Mouse (Mus musculus): ENCODE data around the gene Dennd2c. TPM values are rescaled to one million over a fixed set of nuclear protein-coding genes. Genes with fewer than 3 reads are reported as not detected.

The Dennd2c gene
- polyA plus RNA-seq, 1 experiment from 2014 or later: 6.5 TPM

- no peak for ATAC-seq (ENCODE audit: insufficient read depth, low FRiP score, low read depth)
- H3K9me3 ChIP-seq: no peaks in the 10 kb centered on the region
- no peak overlapping the region for H3K9ac ChIP-seq
- H3K4me1 ChIP-seq: no peaks in the 10 kb centered on the region
- no peaks in the 10 kb centered on the region for H3K36me3 ChIP-seq
- no peak overlapping the region for H3K4me2 ChIP-seq
- H3K4me3 ChIP-seq (replicated peaks): no peak overlapping the region
- no peak overlapping the region for H3K27ac ChIP-seq
- WGBS: 81% methylated on average over 17 of the region's 17 CpGs
- H3K27me3 ChIP-seq (replicated peaks): no peaks in the 10 kb centered on the region
Measured at GRCm38 (mm10) chr3:103081861-103082453, 20.4 kb upstream of the Dennd2c start.

- no peaks in the 10 kb centered on the region for H3K9me3 ChIP-seq
- 82% methylated on average over 5 of the region's 5 CpGs for WGBS
- ATAC-seq (ENCODE audit: insufficient read depth, low FRiP score, low read depth): no peak
- H3K27ac ChIP-seq: no peak overlapping the region
- H3K36me3 ChIP-seq: no peaks in the 10 kb centered on the region
- no peaks in the 10 kb centered on the region for H3K4me1 ChIP-seq
- H3K27me3 ChIP-seq (replicated peaks): no peaks in the 10 kb centered on the region
- H3K4me2 ChIP-seq: no peak overlapping the region
- H3K9ac ChIP-seq: no peak overlapping the region
- no peak overlapping the region for H3K4me3 ChIP-seq (replicated peaks)
Measured at GRCm38 (mm10) chr3:103082761-103083160, 19.6 kb upstream of the Dennd2c start.

- WGBS: 64% methylated on average over 3 of the region's 3 CpGs
- Histone ChIP-seq H3K9ac (no peak overlapping the region), H3K4me3 (replicated peaks) (no peak overlapping the region), H3K36me3 (no peaks in the 10 kb centered on the region), H3K9me3 (no peaks in the 10 kb centered on the region), H3K4me2 (no peak overlapping the region), H3K4me1 (no peaks in the 10 kb centered on the region), H3K27ac (no peak overlapping the region), H3K27me3 (replicated peaks) (no peaks in the 10 kb centered on the region)
- no peak for ATAC-seq (ENCODE audit: insufficient read depth, low FRiP score, low read depth)
Measured at GRCm38 (mm10) chr3:103085986-103086385, 16.4 kb upstream of the Dennd2c start.

- H3K4me3 ChIP-seq (replicated peaks): no peak overlapping the region
- H3K36me3 ChIP-seq: no peaks in the 10 kb centered on the region
- H3K27ac ChIP-seq: no peak overlapping the region
- H3K27me3 ChIP-seq (replicated peaks): no peaks in the 10 kb centered on the region
- ATAC-seq (ENCODE audit: insufficient read depth, low FRiP score, low read depth): no peak
- no peak overlapping the region for H3K9ac ChIP-seq
- no peak overlapping the region for H3K4me2 ChIP-seq
- no peaks in the 10 kb centered on the region for H3K9me3 ChIP-seq
- no peaks in the 10 kb centered on the region for H3K4me1 ChIP-seq
- WGBS: 76% methylated on average over 2 of the region's 2 CpGs
Measured at GRCm38 (mm10) chr3:103091753-103092152, 10.7 kb upstream of the Dennd2c start.

- no peaks in the 10 kb centered on the region for H3K36me3 ChIP-seq
- H3K9ac ChIP-seq: no peak overlapping the region
- 73% methylated on average over 23 of the region's 23 CpGs for WGBS
- H3K27ac ChIP-seq: no peak overlapping the region
- H3K4me2 ChIP-seq: no peak overlapping the region
- peaks cover 4% of the 10 kb centered on the region; the same call in 1 of the 2 replicates for H3K4me1 ChIP-seq
- no peak for ATAC-seq (ENCODE audit: insufficient read depth, low FRiP score, low read depth)
- no peaks in the 10 kb centered on the region for H3K27me3 ChIP-seq (replicated peaks)
- H3K9me3 ChIP-seq: no peaks in the 10 kb centered on the region
- no peak overlapping the region for H3K4me3 ChIP-seq (replicated peaks)
Measured at GRCm38 (mm10) chr3:103098662-103099061, 3.7 kb upstream of the Dennd2c start.

GRCm38 (mm10) chr3:103099667-103100066, 2.7 kb upstream of the Dennd2c start:
- no peak overlapping the region for H3K9ac ChIP-seq
- WGBS: 86% methylated on average over 6 of the region's 6 CpGs

GRCm38 (mm10) chr3:103100735-103101134, 1.7 kb upstream of the Dennd2c start:
- 52% methylated on average over 2 of the region's 2 CpGs for WGBS

More at GRCm38 (mm10) chr3:103099667-103100066, 2.7 kb upstream of the Dennd2c start:
- no peak overlapping the region for H3K4me3 ChIP-seq (replicated peaks)
- H3K9me3 ChIP-seq: no peaks in the 10 kb centered on the region
- ATAC-seq (ENCODE audit: insufficient read depth, low FRiP score, low read depth): no peak
- H3K27ac ChIP-seq: no peak overlapping the region
- H3K27me3 ChIP-seq (replicated peaks): no peaks in the 10 kb centered on the region
- no peak overlapping the region for H3K4me2 ChIP-seq
- H3K4me1 ChIP-seq: peaks cover 4% of the 10 kb centered on the region; the same call in 1 of the 2 replicates
- no peaks in the 10 kb centered on the region for H3K36me3 ChIP-seq

GRCm38 (mm10) chr3:103101194-103101593, 1.2 kb upstream of the Dennd2c start:
- Histone ChIP-seq H3K4me2 (no peak overlapping the region), H3K9me3 (no peaks in the 10 kb centered on the region), H3K4me1 (peaks cover 4% of the 10 kb centered on the region; the same call in 1 of the 2 replicates), H3K9ac (no peak overlapping the region), H3K36me3 (no peaks in the 10 kb centered on the region), H3K4me3 (replicated peaks) (no peak overlapping the region), H3K27me3 (replicated peaks) (no peaks in the 10 kb centered on the region), H3K27ac (no peak overlapping the region)
- ATAC-seq (ENCODE audit: insufficient read depth, low FRiP score, low read depth): no peak
- 51% methylated on average over 5 of the region's 5 CpGs for WGBS

More at GRCm38 (mm10) chr3:103100735-103101134, 1.7 kb upstream of the Dennd2c start:
- ATAC-seq (ENCODE audit: insufficient read depth, low FRiP score, low read depth): no peak
- Histone ChIP-seq H3K27me3 (replicated peaks) (no peaks in the 10 kb centered on the region), H3K27ac (no peak overlapping the region), H3K4me1 (peaks cover 4% of the 10 kb centered on the region; the same call in 1 of the 2 replicates), H3K4me3 (replicated peaks) (no peak overlapping the region), H3K9ac (no peak overlapping the region), H3K36me3 (no peaks in the 10 kb centered on the region), H3K9me3 (no peaks in the 10 kb centered on the region), H3K4me2 (no peak overlapping the region)

- ATAC-seq (ENCODE audit: insufficient read depth, low FRiP score, low read depth): peak; percentile 41
- WGBS: 0% methylated on average over 14 of the region's 14 CpGs
- Histone ChIP-seq H3K9me3 (no peaks in the 10 kb centered on the region), H3K4me2 (peak overlapping the region; percentile 96), H3K36me3 (no peaks in the 10 kb centered on the region), H3K4me3 (replicated peaks) (peak overlapping the region; percentile 85), H3K4me1 (peaks cover 4% of the 10 kb centered on the region; the same call in 1 of the 2 replicates), H3K27ac (peak overlapping the region; percentile 84), H3K9ac (peak overlapping the region; percentile 54), H3K27me3 (replicated peaks) (no peaks in the 10 kb centered on the region)
Measured at GRCm38 (mm10) chr3:103101909-103102308, 495 bp upstream of the Dennd2c start.

GRCm38 (mm10) chr3:103107565-103108240, 5.3 kb downstream of the Dennd2c start:
- H3K27ac ChIP-seq: no peak overlapping the region
- no peaks in the 10 kb centered on the region for H3K4me1 ChIP-seq
- no peaks in the 10 kb centered on the region for H3K27me3 ChIP-seq (replicated peaks)
- H3K4me2 ChIP-seq: no peak overlapping the region
- no peak for ATAC-seq (ENCODE audit: insufficient read depth, low FRiP score, low read depth)
- no peak overlapping the region for H3K4me3 ChIP-seq (replicated peaks)
- no peaks in the 10 kb centered on the region for H3K9me3 ChIP-seq
- 87% methylated on average over 7 of the region's 7 CpGs for WGBS
- no peaks in the 10 kb centered on the region for H3K36me3 ChIP-seq
- no peak overlapping the region for H3K9ac ChIP-seq

- H3K27ac ChIP-seq: no peak overlapping the region
- WGBS: 59% methylated on average over 5 of the region's 5 CpGs
- no peak overlapping the region for H3K4me3 ChIP-seq (replicated peaks)
- H3K4me1 ChIP-seq: no peaks in the 10 kb centered on the region
- no peak for ATAC-seq (ENCODE audit: insufficient read depth, low FRiP score, low read depth)
- H3K27me3 ChIP-seq (replicated peaks): no peaks in the 10 kb centered on the region
- H3K36me3 ChIP-seq: no peaks in the 10 kb centered on the region
- H3K9ac ChIP-seq: no peak overlapping the region
- no peaks in the 10 kb centered on the region for H3K9me3 ChIP-seq
- no peak overlapping the region for H3K4me2 ChIP-seq
Measured at GRCm38 (mm10) chr3:103112216-103112615, 9.8 kb downstream of the Dennd2c start.

GRCm38 (mm10) chr3:103123636-103124035, 21.2 kb downstream of the Dennd2c start:
- Histone ChIP-seq H3K9ac (no peak overlapping the region), H3K4me2 (no peak overlapping the region), H3K27me3 (replicated peaks) (no peaks in the 10 kb centered on the region), H3K4me1 (0 out of 2 replicates have a peak, but pooled peaks cover 4% of the 10 kb centered on the region), H3K9me3 (no peaks in the 10 kb centered on the region), H3K36me3 (no peaks in the 10 kb centered on the region), H3K4me3 (replicated peaks) (no peak overlapping the region), H3K27ac (no peak overlapping the region)
- 74% methylated on average over 3 of the region's 3 CpGs for WGBS
- ATAC-seq (ENCODE audit: insufficient read depth, low FRiP score, low read depth): no peak
